Mouse (Mus musculus): ENCODE data around the gene Rlbp1. TPM values are rescaled to one million over a fixed set of nuclear protein-coding genes. Genes with fewer than 3 reads are reported as not detected.
A peak's percentile ranks its signal among the peaks of the same experiment; 100 is the strongest.

Rlbp1 gene
- 25.3 and 32.3 TPM in 2 replicates for total RNA-seq (2014; rRNA removed)
- 21.2 and 21.9 TPM in 2 replicates for polyA plus RNA-seq (2015; fragmentation: Nextera tagmentation; extraction: Ambion mirVana)

GRCm38 (mm10) chr7:79386422-79387133, at the start of gene Rlbp1:
TSS of gene Rlbp1 (minus strand) at chr7:79387048.
- 55% methylated on average over 16 of the region's 16 CpGs for WGBS
- Histone ChIP-seq H3K36me3 (ENCODE audit: insufficient read depth, low read length) (no peaks in the 10 kb centered on the region), H3K4me1 (ENCODE audit: insufficient read depth, low read length) (peaks cover 4% of the 10 kb centered on the region; the same call in 1 of the 2 replicates), H3K27me3 (ENCODE audit: insufficient read depth, low read length) (no peaks in the 10 kb centered on the region), H3K9me3 (ENCODE audit: low read length) (no peaks in the 10 kb centered on the region), H3K27ac (peak within 1 kb of the TSS; percentile 67), H3K4me2 (ENCODE audit: low read depth, low read length) (peak within 1 kb of the TSS; percentile 18; the same call in 1 of the 2 replicates), H3K4me3 (ENCODE audit: low read length) (no peak within 1 kb of the TSS), H3K9ac (replicated peaks; ENCODE audit: low read length) (no peak within 1 kb of the TSS)
- peak; percentile 76 for DNase-seq (ENCODE audit: low spot score)
- no peak for TF ChIP-seq CTCF (IDR thresholded peaks at IDR 0.05; ENCODE audit: low read depth)
- ATAC-seq, result peak; percentile 81

GRCm38 (mm10) chr7:79428243-79428642, 41.4 kb upstream of the Rlbp1 start:
- Histone ChIP-seq H3K36me3 (ENCODE audit: insufficient read depth, low read length) (no peaks in the 10 kb centered on the region), H3K27ac (no peak overlapping the region), H3K4me3 (ENCODE audit: low read length) (no peak overlapping the region), H3K27me3 (ENCODE audit: insufficient read depth, low read length) (no peaks in the 10 kb centered on the region), H3K9ac (replicated peaks; ENCODE audit: low read length) (no peak overlapping the region), H3K4me2 (ENCODE audit: low read depth, low read length) (no peak overlapping the region), H3K9me3 (ENCODE audit: low read length) (no peaks in the 10 kb centered on the region), H3K4me1 (ENCODE audit: insufficient read depth, low read length) (no peaks in the 10 kb centered on the region)
- no peak for ATAC-seq
- WGBS, result 47% methylated on average over 5 of the region's 5 CpGs
- no peak for DNase-seq (ENCODE audit: low spot score)
- no peak for TF ChIP-seq CTCF (IDR thresholded peaks at IDR 0.05; ENCODE audit: low read depth)

- Histone ChIP-seq H3K9me3 (ENCODE audit: low read length) (no peaks in the 10 kb centered on the region), H3K4me3 (ENCODE audit: low read length) (no peak overlapping the region), H3K27me3 (ENCODE audit: insufficient read depth, low read length) (no peaks in the 10 kb centered on the region), H3K27ac (0 out of 2 replicates have a peak overlapping the region, but pooled peaks have one; percentile 32), H3K36me3 (ENCODE audit: insufficient read depth, low read length) (no peaks in the 10 kb centered on the region), H3K9ac (replicated peaks; ENCODE audit: low read length) (0 out of 2 replicates have a peak overlapping the region, but pooled peaks have one; percentile 21), H3K4me1 (ENCODE audit: insufficient read depth, low read length) (no peaks in the 10 kb centered on the region), H3K4me2 (ENCODE audit: low read depth, low read length) (no peak overlapping the region)
- ATAC-seq, result 0 out of 2 replicates have a peak, but pooled peaks have one; percentile 40
- DNase-seq (ENCODE audit: low spot score), result peak; percentile 33
- WGBS, result 52% methylated on average over 10 of the region's 10 CpGs
- no peak for TF ChIP-seq CTCF (IDR thresholded peaks at IDR 0.05; ENCODE audit: low read depth)
Observed at GRCm38 (mm10) chr7:79425804-79426203, 39.0 kb upstream of the Rlbp1 start.

GRCm38 (mm10) chr7:79422876-79423275, 36.0 kb upstream of the Rlbp1 start:
- ATAC-seq (no peak), DNase-seq (ENCODE audit: low spot score) (no peak)
- Histone ChIP-seq H3K4me1 (ENCODE audit: insufficient read depth, low read length) (no peaks in the 10 kb centered on the region), H3K4me3 (ENCODE audit: low read length) (no peak overlapping the region), H3K27me3 (ENCODE audit: insufficient read depth, low read length) (no peaks in the 10 kb centered on the region), H3K4me2 (ENCODE audit: low read depth, low read length) (no peak overlapping the region), H3K27ac (no peak overlapping the region), H3K9ac (replicated peaks; ENCODE audit: low read length) (no peak overlapping the region), H3K9me3 (ENCODE audit: low read length) (no peaks in the 10 kb centered on the region), H3K36me3 (ENCODE audit: insufficient read depth, low read length) (no peaks in the 10 kb centered on the region)
- 95% methylated on average over 10 of the region's 10 CpGs for WGBS
- TF ChIP-seq CTCF (IDR thresholded peaks at IDR 0.05; ENCODE audit: low read depth), result no peak

- Histone ChIP-seq H3K4me2 (ENCODE audit: low read depth, low read length) (no peak overlapping the region), H3K27me3 (ENCODE audit: insufficient read depth, low read length) (no peaks in the 10 kb centered on the region), H3K4me1 (ENCODE audit: insufficient read depth, low read length) (no peaks in the 10 kb centered on the region), H3K27ac (no peak overlapping the region), H3K36me3 (ENCODE audit: insufficient read depth, low read length) (no peaks in the 10 kb centered on the region), H3K9ac (replicated peaks; ENCODE audit: low read length) (no peak overlapping the region), H3K9me3 (ENCODE audit: low read length) (no peaks in the 10 kb centered on the region), H3K4me3 (ENCODE audit: low read length) (no peak overlapping the region)
- WGBS, result 90% methylated on average over 7 of the region's 7 CpGs
- no peak for ATAC-seq
- no peak for DNase-seq (ENCODE audit: low spot score)
- no peak for TF ChIP-seq CTCF (IDR thresholded peaks at IDR 0.05; ENCODE audit: low read depth)
Observed at GRCm38 (mm10) chr7:79419950-79420349, 33.1 kb upstream of the Rlbp1 start.

DNA sequence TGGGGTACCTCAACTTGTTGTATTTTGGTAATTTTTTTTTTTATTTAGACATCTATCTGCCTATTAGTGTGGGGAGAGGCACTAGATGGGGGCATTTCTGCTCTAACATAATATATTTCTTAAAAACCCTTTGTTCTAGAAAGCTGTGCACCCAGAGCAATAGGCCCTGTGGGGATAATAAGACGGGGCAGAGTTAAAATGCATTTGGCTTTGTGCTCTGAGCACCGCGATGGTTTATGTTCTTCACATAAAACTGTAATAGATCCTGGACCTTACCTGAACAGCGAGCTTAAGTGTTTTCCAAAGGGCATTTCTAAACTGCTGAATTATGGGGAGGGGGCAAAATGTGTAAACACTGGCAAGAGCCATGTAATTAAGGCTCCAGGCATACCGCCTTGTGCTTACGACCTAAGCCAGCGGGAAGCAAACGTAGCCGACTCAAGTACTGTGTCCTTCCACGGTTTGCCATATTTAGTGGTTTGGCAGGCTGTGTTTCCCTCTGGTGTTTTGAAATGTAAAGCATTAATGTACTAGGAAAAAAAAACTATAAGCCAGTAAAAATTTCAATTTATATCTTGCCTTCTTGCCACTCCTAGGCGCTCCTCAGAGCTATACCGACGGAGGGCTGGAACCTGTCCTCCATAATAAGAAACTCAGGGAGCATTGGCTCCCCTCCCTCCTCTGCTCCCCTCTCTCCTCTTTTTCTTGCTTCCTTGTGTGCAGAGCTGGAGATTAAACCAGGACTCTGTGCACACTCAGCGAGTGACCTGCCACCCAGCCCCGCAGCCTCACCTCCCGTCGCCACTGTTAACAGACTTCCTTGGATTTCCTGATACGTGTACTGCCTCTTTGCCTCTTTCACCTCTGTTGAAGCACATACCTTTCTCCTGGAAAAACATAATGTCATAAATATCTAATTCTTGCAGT, 27.9 kb upstream of the Rlbp1 start:
- Histone ChIP-seq H3K27me3 (ENCODE audit: insufficient read depth, low read length) (no peaks in the 10 kb centered on the region), H3K9ac (replicated peaks; ENCODE audit: low read length) (no peak overlapping the region), H3K9me3 (ENCODE audit: low read length) (no peaks in the 10 kb centered on the region), H3K4me1 (ENCODE audit: insufficient read depth, low read length) (no peaks in the 10 kb centered on the region), H3K4me3 (ENCODE audit: low read length) (no peak overlapping the region), H3K27ac (no peak overlapping the region), H3K4me2 (ENCODE audit: low read depth, low read length) (no peak overlapping the region), H3K36me3 (ENCODE audit: insufficient read depth, low read length) (no peaks in the 10 kb centered on the region)
- ATAC-seq (no peak), DNase-seq (ENCODE audit: low spot score) (no peak)
- 81% methylated on average over 18 of the region's 18 CpGs for WGBS
- TF ChIP-seq CTCF (IDR thresholded peaks at IDR 0.05; ENCODE audit: low read depth), result no peak
